16 mouse cellular contexts compared by ENCODE assay signal in the genomic region with DNA sequence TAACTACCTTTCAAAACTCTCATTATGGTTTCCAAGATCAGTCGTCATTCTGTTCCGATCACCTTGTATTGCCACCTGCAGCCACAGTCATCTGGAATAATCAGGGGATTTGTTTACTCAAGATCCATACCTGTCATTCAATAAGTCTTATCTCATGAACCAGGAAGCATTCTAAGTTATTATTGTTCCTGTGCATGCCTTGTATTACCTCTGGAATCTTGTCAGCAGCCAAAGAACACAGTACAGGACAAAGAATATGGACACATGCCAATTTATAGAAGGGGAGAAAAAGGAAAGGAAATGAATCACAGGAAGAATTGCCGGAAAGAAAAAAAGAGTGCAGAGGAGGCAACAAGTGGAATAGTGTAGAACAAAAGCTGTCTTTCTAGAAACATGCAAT.
DNase-seq lines count a peak whose midpoint lies in the region; ATAC-seq and TF ChIP-seq lines count a peak whose summit lies in the region.
"Had no signal": no experiment of that assay in that cellular context is flagged by ENCODE, and none has a peak within 500 bp of the region (broad histone marks: within the 10 kb centered on the region; RNA-seq: fewer than 3 reads in every experiment).

No protein-coding gene starts in this region.

- intact Hi-C loops in left cerebral cortex, postnatal 10 days (cut with DNase I), result loop anchor here (10.0 kb wide), 1 partner anchor 557 kb away; a partner anchor contains a TSS

- DNase-seq in heart, postnatal 0 days (ENCODE audit: low spot score), result peak; percentile 33
- DNase-seq in 3T3-L1 (ENCODE audit: low read depth, low spot score), result peak; percentile 32
- DNase-seq in stomach, postnatal 0 days (ENCODE audit: low spot score), result no peak
- no peak for DNase-seq in left cerebral cortex, postnatal 10 days (ENCODE audit: extremely low spot score in 1 of 2, low spot score in 2 of 2)
- DNase-seq: adrenal gland, adult 8-10 months; cerebellum, adult 11 months; cerebellum, adult 8-10 months; cerebellum, postnatal 14 days; embryo, embryonic 11 days; gastrocnemius, postnatal 36 days; heart, postnatal 36 days had no signal

- H3K9ac ChIP-seq in heart, postnatal 0 days (replicated peaks; ENCODE audit: low read depth, low read length), result no peak overlapping the region
- H3K9ac ChIP-seq in heart, embryonic 11.5 days (ENCODE audit: low read depth, low read length), result no peak overlapping the region
- no peak overlapping the region for H3K9ac ChIP-seq in intestine, embryonic 15.5 days
- no peak overlapping the region for H3K9ac ChIP-seq in stomach, postnatal 0 days (ENCODE audit: low read length)
- H3K9ac ChIP-seq: embryonic facial prominence, embryonic 12.5 days; hindbrain, embryonic 15.5 days had no signal

- no peak for TF ChIP-seq EP300 in heart, postnatal 0 days (IDR thresholded peaks at IDR 0.05; ENCODE audit: low read depth)
- no peak for TF ChIP-seq EP300 in stomach, postnatal 0 days (optimal IDR thresholded peaks at IDR 0.05)

- H3K4me3 ChIP-seq in heart, postnatal 0 days (ENCODE audit: low read depth, low read length), result no peak overlapping the region
- no peak overlapping the region for H3K4me3 ChIP-seq in heart, embryonic 11.5 days (ENCODE audit: low read depth, low read length)
- no peak overlapping the region for H3K4me3 ChIP-seq in intestine, embryonic 15.5 days (replicated peaks)
- H3K4me3 ChIP-seq in stomach, postnatal 0 days (ENCODE audit: low read depth, low read length), result no peak overlapping the region
- H3K4me3 ChIP-seq: embryonic facial prominence, embryonic 12.5 days; heart, embryonic 10.5 days; hindbrain, embryonic 15.5 days had no signal

- no peaks in the 10 kb centered on the region for H3K36me3 ChIP-seq in heart, postnatal 0 days (replicated peaks; ENCODE audit: control insufficient read depth, insufficient read depth, low read length)
- H3K36me3 ChIP-seq in heart, embryonic 11.5 days (ENCODE audit: control insufficient read depth, insufficient read depth, low read length), result no peaks in the 10 kb centered on the region
- H3K36me3 ChIP-seq in intestine, embryonic 15.5 days, result no peaks in the 10 kb centered on the region
- H3K36me3 ChIP-seq in stomach, postnatal 0 days (ENCODE audit: control insufficient read depth, insufficient read depth, low read length), result no peaks in the 10 kb centered on the region
- H3K36me3 ChIP-seq: embryonic facial prominence, embryonic 12.5 days; heart, embryonic 10.5 days; hindbrain, embryonic 15.5 days had no signal

- WGBS in heart, postnatal 0 days, result 24% methylated on average over 3 of the region's 3 CpGs
- WGBS in heart, embryonic 11.5 days (ENCODE audit: insufficient replicate concordance), result 69% methylated on average over 3 of the region's 3 CpGs
- 55% methylated on average over 3 of the region's 3 CpGs for WGBS in intestine, embryonic 15.5 days
- 38% methylated on average over 3 of the region's 3 CpGs for WGBS in stomach, postnatal 0 days

- peaks cover 7% of the 10 kb centered on the region for H3K4me1 ChIP-seq in heart, postnatal 0 days (ENCODE audit: control insufficient read depth, insufficient read depth)
- H3K4me1 ChIP-seq in heart, embryonic 11.5 days (ENCODE audit: control insufficient read depth, insufficient read depth, low read length), result no peaks in the 10 kb centered on the region; the same call in 1 of the 2 replicates
- H3K4me1 ChIP-seq in intestine, embryonic 15.5 days (replicated peaks), result no peaks in the 10 kb centered on the region
- H3K4me1 ChIP-seq in stomach, postnatal 0 days (replicated peaks; ENCODE audit: control insufficient read depth, insufficient read depth), result no peaks in the 10 kb centered on the region
- H3K4me1 ChIP-seq: embryonic facial prominence, embryonic 12.5 days; heart, embryonic 10.5 days; hindbrain, embryonic 15.5 days had no signal

- no peak overlapping the region for H3K4me2 ChIP-seq in heart, postnatal 0 days (ENCODE audit: low read depth, low read length)
- H3K4me2 ChIP-seq in heart, embryonic 11.5 days, result no peak overlapping the region
- H3K4me2 ChIP-seq in intestine, embryonic 15.5 days (replicated peaks), result no peak overlapping the region
- no peak overlapping the region for H3K4me2 ChIP-seq in stomach, postnatal 0 days (replicated peaks; ENCODE audit: low read depth)
- H3K4me2 ChIP-seq: embryonic facial prominence, embryonic 12.5 days; hindbrain, embryonic 15.5 days had no signal

- TF ChIP-seq CTCF in heart, postnatal 0 days (IDR thresholded peaks at IDR 0.05; ENCODE audit: low read depth), result no peak
- TF ChIP-seq CTCF in stomach, postnatal 0 days (IDR thresholded peaks at IDR 0.05; ENCODE audit: low read depth), result no peak

- H3K27me3 ChIP-seq in heart, postnatal 0 days (ENCODE audit: control insufficient read depth, insufficient read depth, low read length), result no peaks in the 10 kb centered on the region
- H3K27me3 ChIP-seq in heart, embryonic 11.5 days (ENCODE audit: control insufficient read depth, insufficient read depth, low read length), result no peaks in the 10 kb centered on the region
- no peaks in the 10 kb centered on the region for H3K27me3 ChIP-seq in intestine, embryonic 15.5 days (replicated peaks)
- no peaks in the 10 kb centered on the region for H3K27me3 ChIP-seq in stomach, postnatal 0 days (ENCODE audit: control insufficient read depth, insufficient read depth, low read length)
- H3K27me3 ChIP-seq: embryonic facial prominence, embryonic 12.5 days; hindbrain, embryonic 15.5 days had no signal

- H3K9me3 ChIP-seq in heart, postnatal 0 days (replicated peaks; ENCODE audit: control insufficient read depth, low read length), result no peaks in the 10 kb centered on the region
- H3K9me3 ChIP-seq in heart, embryonic 11.5 days (replicated peaks; ENCODE audit: control insufficient read depth, low read length), result no peaks in the 10 kb centered on the region
- H3K9me3 ChIP-seq in intestine, embryonic 15.5 days, result no peaks in the 10 kb centered on the region
- no peaks in the 10 kb centered on the region for H3K9me3 ChIP-seq in stomach, postnatal 0 days (ENCODE audit: control insufficient read depth, low read length)
- H3K9me3 ChIP-seq: embryonic facial prominence, embryonic 12.5 days; heart, embryonic 10.5 days; hindbrain, embryonic 15.5 days had no signal

- no peak for ATAC-seq in heart, postnatal 0 days (ENCODE audit: insufficient read depth, low read depth)
- ATAC-seq in heart, embryonic 11.5 days (replicated peaks; ENCODE audit: insufficient number of reproducible peaks, low FRiP score, low TSS enrichment), result no peak; the same call in 1 of the 2 replicates
- peak; percentile 91 for ATAC-seq in intestine, embryonic 15.5 days
- peak; percentile 93 for ATAC-seq in stomach, postnatal 0 days (ENCODE audit: low FRiP score, low TSS enrichment)

- H3K27ac ChIP-seq in heart, postnatal 0 days (ENCODE audit: low read depth), result no peak overlapping the region
- no peak overlapping the region for H3K27ac ChIP-seq in heart, embryonic 11.5 days (ENCODE audit: low read depth, low read length)
- H3K27ac ChIP-seq in intestine, embryonic 15.5 days, result no peak overlapping the region
- H3K27ac ChIP-seq in stomach, postnatal 0 days (replicated peaks), result no peak overlapping the region
- H3K27ac ChIP-seq: embryonic facial prominence, embryonic 12.5 days; heart, embryonic 10.5 days; hindbrain, embryonic 15.5 days had no signal

Comparison
In these comparisons a context has a peak if more than half of its experiments do, and no peak if none do; other contexts are left out.
1. ATAC-seq: peak in intestine, embryonic 15.5 days (single experiment) and stomach, postnatal 0 days (single experiment); none in heart, postnatal 0 days (single experiment) and heart, embryonic 11.5 days (single experiment).
2. DNase-seq: peak in heart, postnatal 0 days (single experiment) and 3T3-L1 (single experiment); none in stomach, postnatal 0 days (single experiment) and left cerebral cortex, postnatal 10 days (0 of 2).